Mouse (Mus musculus): Measurements from ENCODE around the gene Rbbp8nl. TPM values are rescaled to one million over a fixed set of nuclear protein-coding genes. Genes with fewer than 3 reads are reported as not detected.

Gene Rbbp8nl
- polyA plus RNA-seq, 1 experiment, result not detected

DNA sequence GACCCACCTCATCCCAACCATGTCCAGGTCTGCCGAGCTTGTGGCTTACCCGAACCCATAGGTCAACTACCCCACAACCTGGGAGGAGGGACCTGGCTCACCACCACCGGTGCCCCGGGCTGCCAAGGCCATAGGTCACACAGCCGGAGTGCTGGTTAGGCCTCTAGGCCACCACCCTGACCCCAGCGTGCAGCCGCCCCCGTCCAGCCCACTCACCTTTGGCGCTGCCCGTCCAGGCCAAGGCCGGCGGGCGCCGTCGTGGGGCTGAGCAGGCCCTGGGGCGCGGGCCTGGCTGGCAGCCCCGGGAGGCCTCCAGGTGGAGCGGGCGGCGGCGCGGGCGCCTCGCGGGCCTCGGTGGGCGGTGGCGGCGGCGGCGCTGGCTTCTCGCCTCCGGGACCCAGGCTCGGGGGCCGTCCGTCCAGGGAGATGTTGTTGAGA is 16.8 kb downstream of the Rbbp8nl start:
- WGBS, result 2% methylated on average over 37 of the region's 37 CpGs

DNA sequence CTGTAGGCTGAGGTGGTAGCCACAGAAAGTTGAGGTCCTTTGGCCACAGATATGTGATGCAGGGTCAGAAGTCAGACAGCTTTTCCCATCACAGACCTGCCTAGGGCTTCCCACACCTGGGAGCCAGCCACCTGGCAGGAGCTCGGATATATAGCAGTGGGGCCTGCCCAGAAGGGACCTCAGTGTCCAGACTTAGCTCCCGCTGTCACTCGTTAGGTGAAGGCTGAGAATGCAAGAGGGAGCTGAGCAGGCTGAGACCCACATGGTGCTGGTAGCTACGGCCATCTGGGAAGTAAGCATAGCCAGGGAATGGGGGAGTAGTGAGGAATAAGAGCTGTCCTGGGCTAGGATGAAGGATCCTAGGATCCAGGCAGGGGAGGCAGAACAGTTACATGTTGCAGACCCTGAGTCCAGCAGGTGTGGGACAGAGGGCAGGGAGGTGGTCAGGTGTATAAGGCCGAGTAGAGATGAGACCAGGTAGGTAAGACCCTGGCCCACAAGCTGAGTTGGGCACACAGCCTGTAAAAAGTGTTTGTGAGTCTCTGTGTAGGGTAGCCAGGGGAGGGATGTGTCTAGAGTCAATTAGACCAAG is 17.8 kb downstream of the Rbbp8nl start:
- no peak for DNase-seq
- WGBS, result 14% methylated on average over 5 of the region's 5 CpGs
- Histone ChIP-seq H3K27me3 (ENCODE audit: control insufficient read depth, insufficient read depth, low read length) (no peaks in the 10 kb centered on the region), H3K4me3 (replicated peaks; ENCODE audit: insufficient read depth, low read depth, low read length) (peak overlapping the region; percentile 39), H3K4me1 (ENCODE audit: control insufficient read depth, insufficient read depth, low read length) (peaks cover 14% of the 10 kb centered on the region), H3K27ac (ENCODE audit: insufficient read depth, low read length) (0 out of 2 replicates have a peak overlapping the region, but pooled peaks have one; percentile 7)
- TF ChIP-seq CTCF (IDR thresholded peaks at IDR 0.05; ENCODE audit: borderline replicate concordance, insufficient read depth, low read depth, low read length) (no peak), POLR2A (IDR thresholded peaks at IDR 0.05; ENCODE audit: borderline replicate concordance, insufficient read depth, low read length) (no peak)

More for the DNA sequence above, 16.8 kb downstream of the Rbbp8nl start:
- H3K27me3 ChIP-seq (ENCODE audit: control insufficient read depth, insufficient read depth, low read length), result no peaks in the 10 kb centered on the region
- H3K4me1 ChIP-seq (ENCODE audit: control insufficient read depth, insufficient read depth, low read length), result peaks cover 14% of the 10 kb centered on the region
- H3K27ac ChIP-seq (ENCODE audit: insufficient read depth, low read length), result peak overlapping the region; percentile 22; the same call in 1 of the 2 replicates
- DNase-seq, result peak in 1 of 2 experiments; percentile 62
- H3K4me3 ChIP-seq (replicated peaks; ENCODE audit: insufficient read depth, low read depth, low read length), result peak overlapping the region; percentile 85
- TF ChIP-seq POLR2A (IDR thresholded peaks at IDR 0.05; ENCODE audit: borderline replicate concordance, insufficient read depth, low read length) (no peak), CTCF (IDR thresholded peaks at IDR 0.05; ENCODE audit: borderline replicate concordance, insufficient read depth, low read depth, low read length) (no peak)

DNA sequence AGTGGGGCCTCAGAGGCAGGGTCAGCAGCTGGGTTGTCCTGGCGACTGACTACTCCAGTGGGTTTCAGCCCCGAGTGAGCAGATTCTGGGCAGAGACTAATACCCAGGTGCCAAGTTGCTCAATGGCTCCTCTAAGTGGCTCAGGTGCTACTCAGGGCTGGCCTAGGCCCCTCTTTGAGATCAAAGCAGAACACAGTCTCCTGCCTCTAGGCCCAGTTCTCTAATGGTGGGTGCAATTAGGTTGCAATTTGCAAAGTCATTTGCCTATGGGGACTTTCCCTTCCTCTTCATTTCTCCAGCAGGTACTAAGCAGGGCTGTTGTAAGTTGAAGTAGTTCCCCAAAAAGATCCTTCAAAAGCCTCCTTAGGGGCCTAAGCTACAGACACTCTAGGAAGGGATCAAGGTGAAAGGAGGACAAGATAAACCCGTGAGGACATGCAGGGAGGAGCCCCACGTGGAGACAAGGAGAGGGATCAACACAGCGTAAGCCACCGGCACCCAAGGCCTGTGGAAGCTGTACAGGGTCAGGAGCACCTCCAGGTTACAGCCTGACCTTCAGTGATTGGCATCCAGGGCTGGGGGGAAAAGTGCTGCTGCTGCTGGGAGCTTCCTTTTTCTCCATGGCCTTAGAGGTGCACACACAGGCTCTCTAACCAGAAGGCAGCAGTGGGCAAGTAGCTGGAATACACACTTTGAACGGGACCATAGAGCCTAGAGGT is 19.0 kb downstream of the Rbbp8nl start:
- H3K4me1 ChIP-seq (ENCODE audit: control insufficient read depth, insufficient read depth, low read length), result peaks cover 14% of the 10 kb centered on the region
- no peak for DNase-seq
- no peak overlapping the region for H3K4me3 ChIP-seq (replicated peaks; ENCODE audit: insufficient read depth, low read depth, low read length)
- WGBS, result 67% methylated on average over 7 of the region's 7 CpGs
- H3K27ac ChIP-seq (ENCODE audit: insufficient read depth, low read length), result no peak overlapping the region
- no peaks in the 10 kb centered on the region for H3K27me3 ChIP-seq (ENCODE audit: control insufficient read depth, insufficient read depth, low read length)
- no peak for TF ChIP-seq POLR2A (IDR thresholded peaks at IDR 0.05; ENCODE audit: borderline replicate concordance, insufficient read depth, low read length)

DNA sequence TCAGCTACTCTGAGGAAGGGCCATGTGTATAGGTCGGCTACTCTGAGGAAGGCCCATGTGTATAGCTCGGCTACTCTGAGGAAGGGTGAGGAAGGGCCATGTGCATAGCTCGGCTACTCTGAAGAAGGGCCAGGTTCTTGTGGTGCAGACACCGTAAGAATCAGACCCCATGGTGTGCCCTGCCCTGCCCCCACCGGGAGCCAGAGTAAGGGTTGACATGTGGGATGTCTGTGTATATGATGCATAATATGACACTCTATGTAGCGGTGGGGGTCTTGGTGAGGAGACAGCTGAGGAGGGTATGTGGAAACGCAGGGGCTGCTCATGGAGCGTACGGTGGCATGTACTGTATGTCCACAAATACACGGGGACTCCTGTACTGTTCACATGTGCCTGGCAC is 20.4 kb downstream of the Rbbp8nl start:
- Histone ChIP-seq H3K27ac (ENCODE audit: insufficient read depth, low read length) (no peak overlapping the region), H3K4me1 (ENCODE audit: control insufficient read depth, insufficient read depth, low read length) (peaks cover 14% of the 10 kb centered on the region), H3K27me3 (ENCODE audit: control insufficient read depth, insufficient read depth, low read length) (no peaks in the 10 kb centered on the region), H3K4me3 (replicated peaks; ENCODE audit: insufficient read depth, low read depth, low read length) (no peak overlapping the region)
- DNase-seq, result no peak
- TF ChIP-seq POLR2A (IDR thresholded peaks at IDR 0.05; ENCODE audit: borderline replicate concordance, insufficient read depth, low read length) (no peak), CTCF (IDR thresholded peaks at IDR 0.05; ENCODE audit: borderline replicate concordance, insufficient read depth, low read depth, low read length) (no peak)
- 73% methylated on average over 10 of the region's 10 CpGs for WGBS

DNA sequence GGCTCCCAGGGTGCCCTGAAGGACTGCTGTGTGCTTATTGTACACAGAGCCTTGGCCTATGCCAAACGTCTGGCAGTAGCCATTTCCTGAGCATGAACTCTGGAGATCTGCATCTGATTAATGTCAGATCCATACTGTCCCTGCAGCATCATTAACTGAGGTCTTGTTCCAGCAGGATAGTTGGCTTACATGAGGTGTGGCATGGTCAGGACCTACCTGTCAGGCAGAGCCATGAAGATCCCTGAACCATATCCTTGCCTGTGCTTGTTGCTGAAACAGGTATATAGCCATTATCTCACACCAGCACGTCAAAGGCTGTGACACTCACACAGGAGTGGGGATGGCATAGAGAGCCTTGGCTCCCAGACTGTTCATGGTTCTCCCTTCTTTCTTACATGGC is 21.7 kb downstream of the Rbbp8nl start:
- Histone ChIP-seq H3K4me3 (replicated peaks; ENCODE audit: insufficient read depth, low read depth, low read length) (no peak overlapping the region), H3K4me1 (ENCODE audit: control insufficient read depth, insufficient read depth, low read length) (peaks cover 14% of the 10 kb centered on the region), H3K27me3 (ENCODE audit: control insufficient read depth, insufficient read depth, low read length) (no peaks in the 10 kb centered on the region), H3K27ac (ENCODE audit: insufficient read depth, low read length) (no peak overlapping the region)
- TF ChIP-seq CTCF (IDR thresholded peaks at IDR 0.05; ENCODE audit: borderline replicate concordance, insufficient read depth, low read depth, low read length) (no peak), POLR2A (IDR thresholded peaks at IDR 0.05; ENCODE audit: borderline replicate concordance, insufficient read depth, low read length) (no peak)
- DNase-seq, result no peak
- WGBS, result 49% methylated on average over 2 of the region's 2 CpGs

DNA sequence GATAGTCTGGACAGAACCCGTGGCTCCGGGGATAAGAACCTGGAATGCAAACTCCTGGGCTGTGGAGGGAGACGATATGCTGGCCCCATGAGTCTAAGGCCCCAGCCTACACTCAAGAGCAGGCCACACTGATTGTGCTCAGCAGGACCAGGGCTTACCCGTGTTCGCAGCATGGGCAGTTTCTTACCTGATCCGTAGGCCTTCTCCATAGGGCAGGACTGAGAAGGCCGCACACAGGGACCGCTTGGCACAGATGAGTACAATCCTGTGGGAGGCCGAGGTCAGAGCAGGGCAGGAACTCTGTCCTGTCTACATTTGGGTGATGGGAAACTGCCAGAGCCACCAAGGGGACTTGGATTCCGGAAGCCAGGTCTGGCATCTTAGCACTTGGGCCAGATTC is 26.8 kb downstream of the Rbbp8nl start:
- Histone ChIP-seq H3K4me1 (ENCODE audit: control insufficient read depth, insufficient read depth, low read length) (peaks cover 20% of the 10 kb centered on the region), H3K4me3 (replicated peaks; ENCODE audit: insufficient read depth, low read depth, low read length) (no peak overlapping the region), H3K27ac (ENCODE audit: insufficient read depth, low read length) (no peak overlapping the region), H3K27me3 (ENCODE audit: control insufficient read depth, insufficient read depth, low read length) (no peaks in the 10 kb centered on the region)
- no peak for DNase-seq
- TF ChIP-seq CTCF (IDR thresholded peaks at IDR 0.05; ENCODE audit: borderline replicate concordance, insufficient read depth, low read depth, low read length), result no peak
- no peak for TF ChIP-seq POLR2A (IDR thresholded peaks at IDR 0.05; ENCODE audit: borderline replicate concordance, insufficient read depth, low read length)
- 64% methylated on average over 10 of the region's 10 CpGs for WGBS

DNA sequence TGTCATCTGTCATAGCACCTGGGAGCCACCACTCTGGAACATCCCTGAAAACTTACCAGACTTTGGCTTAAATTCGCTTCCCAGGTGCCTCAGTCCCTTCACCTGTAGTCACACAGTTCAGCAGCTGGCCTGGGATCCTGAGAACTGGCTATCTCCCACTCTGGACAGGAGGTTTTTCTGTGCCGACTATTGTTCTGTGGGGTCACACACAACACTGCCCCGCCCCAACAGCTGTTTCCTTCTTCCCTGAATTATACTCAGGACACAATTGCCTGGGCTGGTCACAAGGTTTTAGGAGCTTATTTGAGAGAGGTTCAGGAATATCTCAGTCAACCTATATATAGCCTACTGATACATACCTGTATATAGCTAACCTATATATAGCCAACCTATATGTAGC is 27.2 kb downstream of the Rbbp8nl start:
- no peak for DNase-seq
- H3K4me3 ChIP-seq (replicated peaks; ENCODE audit: insufficient read depth, low read depth, low read length), result no peak overlapping the region
- peak overlapping the region; percentile 65 for H3K27ac ChIP-seq (ENCODE audit: insufficient read depth, low read length)
- no peaks in the 10 kb centered on the region for H3K27me3 ChIP-seq (ENCODE audit: control insufficient read depth, insufficient read depth, low read length)
- WGBS, result 64% methylated on average over 3 of the region's 3 CpGs
- H3K4me1 ChIP-seq (ENCODE audit: control insufficient read depth, insufficient read depth, low read length), result peaks cover 20% of the 10 kb centered on the region
- TF ChIP-seq CTCF (IDR thresholded peaks at IDR 0.05; ENCODE audit: borderline replicate concordance, insufficient read depth, low read depth, low read length), result no peak
- TF ChIP-seq POLR2A (IDR thresholded peaks at IDR 0.05; ENCODE audit: borderline replicate concordance, insufficient read depth, low read length), result no peak

DNA sequence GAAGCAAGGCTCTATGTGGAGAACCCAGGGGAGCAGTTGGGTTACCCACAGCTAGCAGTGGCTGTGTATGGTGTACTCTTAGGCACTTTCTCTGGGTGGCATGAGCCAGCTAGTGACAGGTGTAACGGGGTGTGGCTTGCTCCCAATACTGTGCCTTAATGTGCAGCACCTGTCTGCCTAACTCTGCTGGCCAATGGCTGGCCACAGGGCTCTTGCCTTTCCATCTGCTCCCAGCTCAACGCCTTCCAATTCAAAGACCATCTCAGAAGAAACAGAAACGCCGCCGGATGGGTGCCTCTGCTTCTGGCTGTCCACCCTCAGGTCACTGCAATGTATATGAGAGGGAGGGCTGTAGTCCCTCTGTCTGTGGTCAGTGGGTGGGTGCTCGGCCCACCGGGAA is 27.8 kb downstream of the Rbbp8nl start:
- no peaks in the 10 kb centered on the region for H3K27me3 ChIP-seq (ENCODE audit: control insufficient read depth, insufficient read depth, low read length)
- no peak for DNase-seq
- no peak overlapping the region for H3K4me3 ChIP-seq (replicated peaks; ENCODE audit: insufficient read depth, low read depth, low read length)
- H3K4me1 ChIP-seq (ENCODE audit: control insufficient read depth, insufficient read depth, low read length), result peaks cover 20% of the 10 kb centered on the region
- TF ChIP-seq POLR2A (IDR thresholded peaks at IDR 0.05; ENCODE audit: borderline replicate concordance, insufficient read depth, low read length) (no peak), CTCF (IDR thresholded peaks at IDR 0.05; ENCODE audit: borderline replicate concordance, insufficient read depth, low read depth, low read length) (no peak)
- peak overlapping the region; percentile 65 for H3K27ac ChIP-seq (ENCODE audit: insufficient read depth, low read length)
- WGBS, result 32% methylated on average over 7 of the region's 7 CpGs
